Mouse (Mus musculus): ENCODE measurements around the gene Cnih2. TPM values are rescaled to one million over a fixed set of nuclear protein-coding genes. Genes with fewer than 3 reads are reported as not detected.

Gene Cnih2
- polyA plus RNA-seq, 1 experiment, result 399 TPM

DNA sequence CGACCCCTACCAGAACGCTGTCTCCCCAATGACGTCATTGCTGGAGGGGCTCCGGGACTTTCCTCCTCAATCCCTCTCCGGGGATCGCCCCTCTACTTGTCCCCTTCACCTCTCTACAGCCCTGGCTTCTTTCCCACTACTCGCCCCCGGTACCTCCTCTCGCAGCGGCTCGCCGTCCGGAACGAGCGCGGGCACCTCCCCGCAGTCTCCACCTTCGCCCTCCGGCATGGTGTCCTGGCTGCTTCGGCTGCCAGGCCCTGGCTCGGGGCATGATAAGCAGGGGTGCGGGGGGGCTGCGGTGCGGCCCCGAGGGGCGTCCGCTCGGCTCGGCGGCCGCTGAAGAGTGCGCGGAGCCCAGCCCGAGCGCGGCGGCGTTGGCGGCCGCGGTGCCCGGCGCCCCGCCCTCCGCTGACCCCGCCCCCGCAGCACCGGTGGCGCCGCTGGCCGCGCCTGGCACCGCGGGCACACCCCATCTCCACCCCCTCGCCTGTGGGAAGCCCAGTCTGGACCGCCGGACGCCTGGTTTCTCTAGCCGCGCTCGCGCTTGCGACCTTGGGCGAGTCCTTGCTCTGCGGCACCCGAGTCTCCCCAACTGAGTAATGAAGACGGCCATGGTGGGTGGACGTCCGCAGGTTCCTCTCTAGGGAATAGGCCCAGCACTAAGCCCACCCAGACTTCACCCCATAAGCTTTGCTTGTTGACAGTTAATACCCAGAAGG lies 13.0 kb downstream of the Cnih2 start, which contains the start of gene Tmem151a:
Gene Tmem151a, minus strand, starts transcription at position 387 of the 719 bp plus-strand sequence.
- Histone ChIP-seq H3K4me1 (ENCODE audit: control insufficient read depth, insufficient read depth, low read length) (no peaks in the 10 kb centered on the region), H3K4me3 (ENCODE audit: insufficient read depth, low read length) (peak within 1 kb of the TSS; percentile 99), H3K27ac (ENCODE audit: insufficient read depth, low read length) (peak within 1 kb of the TSS; percentile 98)
- TF ChIP-seq POLR2A (IDR thresholded peaks at IDR 0.05; ENCODE audit: extremely low read depth, insufficient read depth, low read length), result peak; percentile 27
- TF ChIP-seq CTCF (IDR thresholded peaks at IDR 0.05; ENCODE audit: extremely low read depth, insufficient read depth, low read length), result no peak

DNA sequence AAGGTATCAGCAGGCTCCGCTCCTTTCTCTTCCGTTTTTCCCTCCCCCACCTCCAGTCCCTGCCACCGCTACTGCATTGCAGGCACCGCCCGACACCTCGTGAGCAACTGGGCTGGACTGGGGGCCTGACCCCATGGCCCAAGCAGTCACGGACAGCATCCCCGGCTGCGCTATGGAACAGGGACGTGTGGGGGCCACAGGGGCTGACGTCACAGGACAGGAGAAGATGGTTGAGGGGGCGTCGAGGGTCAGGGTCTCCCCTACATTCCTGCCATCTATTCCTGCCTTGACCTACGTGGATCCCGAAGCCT lies 13.5 kb downstream of the Cnih2 start:
- Histone ChIP-seq H3K4me3 (ENCODE audit: insufficient read depth, low read length) (peak overlapping the region; percentile 99), H3K4me1 (ENCODE audit: control insufficient read depth, insufficient read depth, low read length) (no peaks in the 10 kb centered on the region), H3K27ac (ENCODE audit: insufficient read depth, low read length) (peak overlapping the region; percentile 98)
- TF ChIP-seq CTCF (IDR thresholded peaks at IDR 0.05; ENCODE audit: extremely low read depth, insufficient read depth, low read length) (no peak), POLR2A (IDR thresholded peaks at IDR 0.05; ENCODE audit: extremely low read depth, insufficient read depth, low read length) (no peak)

DNA sequence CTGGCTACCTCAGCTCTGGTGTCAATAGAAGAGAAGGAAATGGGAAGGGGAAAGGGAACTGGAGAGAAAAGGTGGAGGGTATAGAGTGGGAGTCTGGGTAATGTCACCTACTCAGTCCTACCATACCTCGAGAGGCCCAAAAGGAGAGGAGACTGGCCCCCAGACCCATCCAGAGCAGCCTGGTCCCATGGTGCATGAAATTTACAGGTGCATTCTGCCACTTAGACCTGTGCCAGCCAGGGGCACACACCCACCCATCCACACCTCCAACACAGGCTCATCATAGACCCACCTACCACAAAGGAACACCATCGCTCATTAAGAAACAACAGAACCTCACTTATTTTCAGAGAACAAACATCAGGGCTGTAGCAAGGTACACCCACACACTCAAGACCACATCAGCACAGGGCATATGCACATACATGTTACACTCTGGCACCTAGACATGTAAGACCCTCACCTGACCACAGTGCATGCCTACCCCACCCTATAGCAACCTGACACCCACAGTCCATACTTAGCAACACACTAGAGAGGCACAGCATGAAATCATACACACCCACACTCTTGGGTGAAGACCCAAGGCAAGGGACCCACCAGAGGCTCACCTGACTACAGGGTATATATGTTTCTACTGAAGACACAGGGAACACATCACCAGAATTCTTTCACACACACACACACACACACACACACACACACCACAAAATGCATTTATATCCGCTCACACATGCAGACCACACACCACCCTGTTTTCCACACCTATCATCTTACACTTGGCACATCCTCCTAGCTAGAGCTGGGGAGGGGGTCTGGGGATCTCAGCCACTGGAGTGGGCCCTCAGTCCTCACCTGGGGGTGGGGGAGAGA lies 14.1 kb downstream of the Cnih2 start:
- TF ChIP-seq CTCF (IDR thresholded peaks at IDR 0.05; ENCODE audit: extremely low read depth, insufficient read depth, low read length), result no peak
- no peak; the same call in 1 of the 2 replicates for TF ChIP-seq POLR2A (IDR thresholded peaks at IDR 0.05; ENCODE audit: extremely low read depth, insufficient read depth, low read length)
- Histone ChIP-seq H3K4me1 (ENCODE audit: control insufficient read depth, insufficient read depth, low read length) (no peaks in the 10 kb centered on the region), H3K27ac (ENCODE audit: insufficient read depth, low read length) (peak overlapping the region; percentile 98), H3K4me3 (ENCODE audit: insufficient read depth, low read length) (peak overlapping the region; percentile 99)

DNA sequence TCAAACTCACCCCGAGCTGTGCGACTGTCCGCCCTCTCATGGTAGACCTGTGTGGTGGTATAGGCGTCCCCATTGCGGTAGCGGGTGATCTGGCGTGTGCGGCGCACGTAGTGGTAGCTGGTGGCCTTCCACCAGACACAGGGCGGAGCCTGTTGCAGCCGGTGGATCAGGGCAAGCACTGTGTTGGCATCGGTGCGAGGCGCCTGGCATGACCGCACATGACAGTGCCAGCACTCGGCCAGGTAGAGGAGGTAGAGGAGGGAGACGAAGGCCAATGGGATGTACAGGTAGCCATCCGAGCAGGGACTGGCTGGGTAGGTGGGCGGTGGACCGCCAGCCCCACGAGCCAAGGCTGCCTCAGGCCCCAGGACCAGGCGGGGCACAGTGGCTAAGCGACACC lies 15.7 kb downstream of the Cnih2 start:
- Histone ChIP-seq H3K27ac (ENCODE audit: insufficient read depth, low read length) (no peak overlapping the region), H3K4me1 (ENCODE audit: control insufficient read depth, insufficient read depth, low read length) (no peaks in the 10 kb centered on the region), H3K4me3 (ENCODE audit: insufficient read depth, low read length) (peak overlapping the region; percentile 25)
- no peak for TF ChIP-seq CTCF (IDR thresholded peaks at IDR 0.05; ENCODE audit: extremely low read depth, insufficient read depth, low read length)
- no peak for TF ChIP-seq POLR2A (IDR thresholded peaks at IDR 0.05; ENCODE audit: extremely low read depth, insufficient read depth, low read length)

DNA sequence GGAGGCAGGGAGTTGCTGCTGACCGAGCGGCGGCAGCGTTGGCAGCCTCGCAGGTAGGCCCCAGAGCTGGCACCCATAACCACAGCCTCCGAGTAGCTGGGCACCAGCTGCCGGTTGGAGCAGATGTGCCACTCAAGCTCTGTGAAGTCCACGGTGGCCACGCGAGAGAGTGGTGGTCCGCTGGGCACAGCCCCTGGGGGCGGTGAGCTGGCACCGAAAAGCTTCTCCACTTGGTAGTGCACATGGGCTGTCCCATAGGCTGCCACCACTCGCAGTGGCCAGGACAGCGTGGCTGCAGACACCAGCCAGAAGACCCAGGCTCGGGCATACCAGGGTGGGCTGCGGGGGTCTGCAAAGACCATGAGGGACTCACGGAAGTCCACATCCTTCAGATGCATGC lies 16.3 kb downstream of the Cnih2 start:
- Histone ChIP-seq H3K27ac (ENCODE audit: insufficient read depth, low read length) (no peak overlapping the region), H3K4me3 (ENCODE audit: insufficient read depth, low read length) (peak overlapping the region; percentile 25; the same call in 1 of the 2 replicates), H3K4me1 (ENCODE audit: control insufficient read depth, insufficient read depth, low read length) (no peaks in the 10 kb centered on the region)
- TF ChIP-seq POLR2A (IDR thresholded peaks at IDR 0.05; ENCODE audit: extremely low read depth, insufficient read depth, low read length) (no peak), CTCF (IDR thresholded peaks at IDR 0.05; ENCODE audit: extremely low read depth, insufficient read depth, low read length) (no peak)

DNA sequence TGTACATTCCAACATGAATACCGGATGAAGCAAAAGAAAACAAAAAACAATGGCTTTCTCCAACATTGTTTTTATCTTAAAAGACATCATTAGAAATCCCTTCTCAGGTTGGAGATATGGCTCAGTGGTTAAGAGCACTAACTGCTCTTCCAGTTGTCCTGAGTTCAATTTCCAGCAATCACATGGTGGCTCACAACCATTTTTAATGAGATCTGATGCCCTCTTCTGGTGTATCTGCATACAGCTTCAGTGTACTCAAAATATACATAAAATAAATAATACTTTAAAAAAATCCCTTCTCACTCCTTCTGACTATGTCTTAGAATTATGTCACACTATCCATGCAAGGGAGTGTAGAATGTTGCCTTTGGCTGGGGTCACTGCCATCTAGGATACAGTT lies 19.0 kb downstream of the Cnih2 start:
- Histone ChIP-seq H3K27ac (ENCODE audit: insufficient read depth, low read length) (no peak overlapping the region), H3K4me3 (ENCODE audit: insufficient read depth, low read length) (no peak overlapping the region)
- no peak for TF ChIP-seq POLR2A (IDR thresholded peaks at IDR 0.05; ENCODE audit: extremely low read depth, insufficient read depth, low read length)
- no peak for TF ChIP-seq CTCF (IDR thresholded peaks at IDR 0.05; ENCODE audit: extremely low read depth, insufficient read depth, low read length)

DNA sequence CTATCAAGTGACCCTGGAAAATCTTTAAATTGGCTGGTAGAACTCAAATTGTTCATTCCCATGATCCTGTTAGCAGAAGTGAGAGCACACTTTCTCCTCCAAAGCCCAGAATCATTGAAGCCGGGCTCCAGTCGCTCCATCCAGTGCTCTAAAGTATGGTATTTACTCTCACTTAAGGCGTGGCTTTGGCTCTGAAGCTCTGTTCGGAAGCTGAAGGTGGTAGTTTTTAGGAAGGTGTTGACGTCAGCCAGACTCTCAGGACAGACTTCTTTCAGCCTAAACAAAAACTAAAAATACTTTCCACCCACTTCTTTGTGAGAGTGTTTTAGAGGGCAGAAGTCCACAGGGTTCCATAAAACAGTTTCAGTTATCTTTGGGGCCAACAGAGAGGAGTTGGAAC lies 24.8 kb downstream of the Cnih2 start:
- Histone ChIP-seq H3K4me3 (ENCODE audit: insufficient read depth, low read length) (no peak overlapping the region), H3K27ac (ENCODE audit: insufficient read depth, low read length) (no peak overlapping the region), H3K4me1 (ENCODE audit: control insufficient read depth, insufficient read depth, low read length) (no peaks in the 10 kb centered on the region)
- no peak for TF ChIP-seq CTCF (IDR thresholded peaks at IDR 0.05; ENCODE audit: extremely low read depth, insufficient read depth, low read length)
- no peak for TF ChIP-seq POLR2A (IDR thresholded peaks at IDR 0.05; ENCODE audit: extremely low read depth, insufficient read depth, low read length)

More for the DNA sequence above, 19.0 kb downstream of the Cnih2 start:
- no peaks in the 10 kb centered on the region for H3K4me1 ChIP-seq (ENCODE audit: control insufficient read depth, insufficient read depth, low read length)

DNA sequence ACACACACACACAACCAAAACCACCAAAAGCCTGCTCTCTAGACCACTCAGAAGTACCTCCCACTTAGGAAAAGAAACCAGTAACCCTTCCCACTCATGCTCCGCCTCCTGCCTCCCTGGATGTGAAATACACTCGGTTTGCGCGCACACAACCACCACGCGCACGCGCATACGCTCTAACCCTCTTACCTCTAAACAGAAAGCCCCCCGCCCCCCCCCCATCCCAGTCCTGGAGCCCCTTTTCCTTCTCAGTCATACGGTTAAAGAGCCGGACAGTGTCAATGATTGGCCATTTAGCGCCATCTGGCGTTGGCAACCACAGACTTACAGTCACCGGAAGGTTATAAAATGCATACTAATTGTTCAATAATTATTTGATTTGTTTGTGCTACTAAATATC lies 25.3 kb downstream of the Cnih2 start:
- TF ChIP-seq POLR2A (IDR thresholded peaks at IDR 0.05; ENCODE audit: extremely low read depth, insufficient read depth, low read length) (no peak), CTCF (IDR thresholded peaks at IDR 0.05; ENCODE audit: extremely low read depth, insufficient read depth, low read length) (peak; percentile 51)
- H3K27ac ChIP-seq (ENCODE audit: insufficient read depth, low read length), result no peak overlapping the region
- no peaks in the 10 kb centered on the region for H3K4me1 ChIP-seq (ENCODE audit: control insufficient read depth, insufficient read depth, low read length)
- no peak overlapping the region for H3K4me3 ChIP-seq (ENCODE audit: insufficient read depth, low read length)

DNA sequence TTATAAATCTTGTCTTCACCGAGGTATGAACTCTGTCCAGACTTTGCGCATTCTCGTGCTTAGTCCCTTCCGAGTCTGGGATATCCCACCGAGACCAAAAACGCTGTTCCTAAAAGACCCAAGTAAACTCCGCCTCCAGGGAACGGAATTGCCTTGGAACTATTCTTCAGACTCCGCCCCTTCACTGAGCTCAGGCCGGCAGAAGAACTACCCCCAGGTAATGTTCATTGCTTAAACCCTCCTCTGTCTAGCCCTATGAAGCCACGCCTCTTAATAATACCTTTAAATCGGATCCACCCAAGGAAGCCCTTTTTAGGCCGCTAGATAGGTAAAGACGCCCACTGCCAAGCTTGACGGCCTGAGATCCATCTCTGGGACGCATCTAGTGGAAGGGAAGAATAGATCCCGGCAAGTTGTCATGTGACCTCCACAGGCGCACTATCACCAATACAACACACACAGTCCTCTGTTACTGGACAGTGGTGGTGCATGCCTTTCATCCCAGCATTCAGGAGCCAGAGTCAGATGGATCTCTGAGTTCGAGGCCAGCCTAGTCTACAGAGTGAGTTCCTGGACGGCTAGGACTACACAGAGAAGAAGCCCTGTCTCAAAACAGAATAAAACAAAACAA lies 25.8 kb downstream of the Cnih2 start:
- Histone ChIP-seq H3K27ac (ENCODE audit: insufficient read depth, low read length) (no peak overlapping the region), H3K4me3 (ENCODE audit: insufficient read depth, low read length) (peak overlapping the region; percentile 34), H3K4me1 (ENCODE audit: control insufficient read depth, insufficient read depth, low read length) (no peaks in the 10 kb centered on the region)
- TF ChIP-seq POLR2A (IDR thresholded peaks at IDR 0.05; ENCODE audit: extremely low read depth, insufficient read depth, low read length) (no peak), CTCF (IDR thresholded peaks at IDR 0.05; ENCODE audit: extremely low read depth, insufficient read depth, low read length) (no peak)
